Mouse (Mus musculus) testis, adult 2 months (tissue): Measurements from ENCODE around the gene Gm20388. TPM values are rescaled to one million over a fixed set of nuclear protein-coding genes. Genes with fewer than 3 reads are reported as not detected.

Experiments used
- H3K27ac ChIP-seq: fragments of 200-500 bp; 2 replicates; pipeline ENCODE4 v1.5.1; 2012; ENCODE audit warnings: low read depth, low read length; ENCODE audit not compliant: control insufficient read depth, insufficient read depth
- H3K27me3 ChIP-seq: fragments of 200-500 bp; 2 replicates; pipeline ENCODE4 v1.6.1; 2012; ENCODE audit warnings: mild to moderate bottlenecking, low read length, moderate library complexity; ENCODE audit not compliant: control insufficient read depth, insufficient read depth
- H3K36me3 ChIP-seq: fragments of 200-500 bp; 2 replicates; pipeline ENCODE4 v1.6.1; 2012; ENCODE audit warnings: mild to moderate bottlenecking, low read length; ENCODE audit not compliant: control insufficient read depth, insufficient read depth
- H3K4me1 ChIP-seq: fragments of 200-500 bp; 2 replicates; pipeline ENCODE4 v1.6.1; 2012; ENCODE audit warnings: low read length; ENCODE audit not compliant: control insufficient read depth, insufficient read depth
- H3K4me3 ChIP-seq: fragments of 200-500 bp; 2 replicates; pipeline ENCODE4 v1.5.1; 2012; ENCODE audit warnings: low read depth, mild to moderate bottlenecking, low read length, moderate library complexity, mixed read lengths; ENCODE audit not compliant: control insufficient read depth
- CTCF ChIP-seq: fragments of 200-500 bp; IDR thresholded peaks from 2 replicates; pipeline ENCODE4 v1.5.1; 2012; ENCODE audit warnings: low read depth, mild to moderate bottlenecking, inconsistent platforms, low read length, moderate library complexity; ENCODE audit not compliant: control insufficient read depth, insufficient read depth, insufficient replicate concordance
- POLR2A ChIP-seq: fragments of 200-500 bp; IDR thresholded peaks from 2 replicates; pipeline ENCODE4 v1.6.1; 2012; ENCODE audit warnings: low read depth, mild to moderate bottlenecking, inconsistent platforms, low read length, moderate library complexity; ENCODE audit not compliant: control insufficient read depth
- polyA plus RNA-seq: library from polyadenylated mRNA; depleted of rRNA; stranded (reverse); fragments of >200 nt; gene quantifications from 2 replicates; pipeline ENCODE4 v1.2.3, GENCODE M21; 2012

The Gm20388 gene
- polyA plus RNA-seq, 1 experiment, result 5.6 TPM

GRCm38 (mm10) chr8:122606810-122607209, 2696.2 kb downstream of the Gm20388 start:
- Histone ChIP-seq H3K27ac (no peak overlapping the region), H3K27me3 (no peaks in the 10 kb centered on the region), H3K36me3 (no peaks in the 10 kb centered on the region), H3K4me1 (peaks cover 5% of the 10 kb centered on the region), H3K4me3 (no peak overlapping the region)
- TF ChIP-seq CTCF (no peak), POLR2A (no peak)

GRCm38 (mm10) chr8:122610209-122610608, 2699.6 kb downstream of the Gm20388 start:
- peaks cover 9% of the 10 kb centered on the region for H3K4me1 ChIP-seq
- TF ChIP-seq CTCF (no peak), POLR2A (no peak)

GRCm38 (mm10) chr8:122610612-122611277, 2700.1 kb downstream of the Gm20388 start:
- Histone ChIP-seq H3K27ac (peak overlapping the region; percentile 64; the same call in 1 of the 2 replicates), H3K4me3 (peak overlapping the region; percentile 96)

More at GRCm38 (mm10) chr8:122610209-122610608, 2699.6 kb downstream of the Gm20388 start:
- Histone ChIP-seq H3K4me3 (no peak overlapping the region), H3K27me3 (no peaks in the 10 kb centered on the region), H3K27ac (no peak overlapping the region), H3K36me3 (no peaks in the 10 kb centered on the region)

GRCm38 (mm10) chr8:122611295-122612133, 2700.9 kb downstream of the Gm20388 start, which contains the start of the genes Galns and Trappc2l:
Galns (minus strand) TSS chr8:122611463.
Trappc2l (plus strand) TSS chr8:122611640.
- no peak for TF ChIP-seq CTCF
- TF ChIP-seq POLR2A, result peak; percentile 82; the same call in 1 of the 2 replicates
- peaks cover 9% of the 10 kb centered on the region for H3K4me1 ChIP-seq
- H3K27me3 ChIP-seq, result no peaks in the 10 kb centered on the region
- H3K4me3 ChIP-seq, result peak within 1 kb of the TSS; percentile 96
- peak within 1 kb of the TSS; percentile 67 for H3K27ac ChIP-seq
- no peaks in the 10 kb centered on the region for H3K36me3 ChIP-seq

More at GRCm38 (mm10) chr8:122610612-122611277, 2700.1 kb downstream of the Gm20388 start:
- Histone ChIP-seq H3K4me1 (peaks cover 9% of the 10 kb centered on the region), H3K27me3 (no peaks in the 10 kb centered on the region), H3K36me3 (no peaks in the 10 kb centered on the region)
- no peak for TF ChIP-seq POLR2A
- TF ChIP-seq CTCF, result no peak

GRCm38 (mm10) chr8:122616181-122616905, 2705.7 kb downstream of the Gm20388 start:
- peaks cover 4% of the 10 kb centered on the region; the same call in 1 of the 2 replicates for H3K4me1 ChIP-seq
- H3K27me3 ChIP-seq, result no peaks in the 10 kb centered on the region
- no peaks in the 10 kb centered on the region for H3K36me3 ChIP-seq
- TF ChIP-seq POLR2A (no peak), CTCF (no peak)
- no peak overlapping the region; the same call in 1 of the 2 replicates for H3K4me3 ChIP-seq
- H3K27ac ChIP-seq, result no peak overlapping the region

- TF ChIP-seq CTCF (peak; percentile 29; the same call in 1 of the 2 replicates), POLR2A (no peak)
- Histone ChIP-seq H3K4me1 (no peaks in the 10 kb centered on the region), H3K27ac (no peak overlapping the region), H3K27me3 (no peaks in the 10 kb centered on the region), H3K36me3 (no peaks in the 10 kb centered on the region), H3K4me3 (no peak overlapping the region)
Observed at GRCm38 (mm10) chr8:122617947-122618546, 2707.4 kb downstream of the Gm20388 start.
